Mouse (Mus musculus): Measurements from ENCODE around the gene Lpcat1. TPM values are rescaled to one million over a fixed set of nuclear protein-coding genes. Genes with fewer than 3 reads are reported as not detected.
A peak's percentile ranks its signal among the peaks of the same experiment; 100 is the strongest.

The Lpcat1 gene
- total RNA-seq, 2 experiments from 2014 or later: 12.7 to 26.5 TPM

- ATAC-seq (replicated peaks; ENCODE audit: poor library complexity): peak; percentile 66
Observed at GRCm38 (mm10) chr13:73475058-73475980, 8.3 kb downstream of the Lpcat1 start.

GRCm38 (mm10) chr13:73476259-73476658 lies 9.3 kb downstream of the Lpcat1 start:
- ATAC-seq (replicated peaks; ENCODE audit: poor library complexity): peak; percentile 62

DNA sequence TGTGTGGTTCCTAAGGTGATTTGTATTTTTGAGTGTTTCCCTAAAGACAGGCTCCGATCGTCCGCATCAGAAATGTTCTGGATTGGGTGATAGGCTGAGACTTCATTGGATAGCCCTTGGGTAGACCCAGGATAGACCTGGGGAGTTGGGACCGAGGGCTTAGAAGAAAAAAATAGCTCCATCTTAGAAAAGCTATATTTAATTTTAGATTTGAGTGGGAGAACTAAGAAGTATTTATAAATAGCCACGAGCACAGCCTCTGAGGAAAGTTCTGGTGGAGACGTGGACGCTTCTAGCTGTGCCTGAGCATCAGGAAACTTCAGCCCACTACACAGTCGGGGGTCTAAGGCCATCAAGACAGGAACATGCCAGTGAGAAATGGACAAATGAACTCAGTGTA lies 9.8 kb downstream of the Lpcat1 start:
- ATAC-seq (replicated peaks; ENCODE audit: poor library complexity): no peak

DNA sequence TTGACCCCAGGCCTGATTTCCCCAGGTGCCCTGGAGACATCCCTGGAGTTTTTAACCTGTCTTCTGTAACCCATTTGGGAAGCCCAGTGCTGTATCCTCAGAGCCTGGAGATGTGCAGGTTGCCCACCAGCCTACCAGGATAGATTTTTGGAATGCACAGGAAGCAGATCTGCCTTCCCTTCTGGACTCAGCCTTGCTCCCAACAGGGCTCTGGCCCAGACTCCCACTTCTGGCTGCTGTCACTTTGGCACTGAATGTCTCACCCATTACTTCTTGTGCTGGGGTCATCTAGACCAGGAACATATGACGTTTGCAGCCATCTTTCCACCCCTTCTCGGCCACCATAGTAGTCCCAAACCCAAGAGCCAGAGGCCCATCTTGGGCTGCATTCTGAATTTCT lies 10.8 kb downstream of the Lpcat1 start:
- ATAC-seq (replicated peaks; ENCODE audit: poor library complexity): no peak

- ATAC-seq (replicated peaks; ENCODE audit: poor library complexity): no peak
Observed at GRCm38 (mm10) chr13:73482476-73482875, 15.5 kb downstream of the Lpcat1 start.

DNA sequence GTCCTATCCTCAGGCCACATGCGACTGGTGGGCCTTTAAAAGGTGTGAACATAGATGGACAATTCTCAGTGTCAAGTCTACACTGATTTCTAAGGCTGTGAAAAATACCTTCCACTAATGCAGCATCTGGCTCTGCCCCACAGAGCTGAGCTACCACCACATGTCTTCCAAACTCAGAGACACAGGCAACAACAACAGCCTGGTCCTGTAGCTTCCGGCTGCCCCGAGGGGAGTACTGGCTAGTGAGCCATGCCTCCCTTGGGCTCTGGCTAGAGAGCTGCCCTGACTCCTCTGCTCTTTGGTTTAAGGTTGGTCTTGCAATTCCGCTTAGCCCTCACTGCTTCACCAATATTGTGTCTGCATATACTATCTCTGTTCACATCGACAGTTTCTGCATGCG lies 16.3 kb downstream of the Lpcat1 start:
- ATAC-seq (replicated peaks; ENCODE audit: poor library complexity): no peak

DNA sequence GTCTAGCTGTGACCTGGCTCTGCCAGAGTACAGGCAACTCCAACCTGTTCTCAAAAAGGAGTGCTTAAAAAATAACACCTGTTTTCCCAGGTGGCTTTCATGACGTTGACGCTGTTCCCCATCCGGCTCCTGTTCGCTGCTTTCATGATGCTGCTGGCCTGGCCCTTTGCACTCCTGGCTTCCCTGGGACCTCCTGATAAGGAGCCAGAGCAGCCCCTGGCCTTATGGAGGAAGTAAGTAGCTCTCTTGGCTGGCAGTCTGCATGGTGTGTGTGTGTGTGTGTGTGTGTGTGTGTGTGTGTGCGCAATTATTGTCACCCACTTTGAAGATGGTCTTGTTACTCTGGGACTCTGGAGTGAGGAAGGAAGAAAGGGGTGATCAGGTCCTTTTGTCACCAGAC lies 17.2 kb downstream of the Lpcat1 start:
- ATAC-seq (replicated peaks; ENCODE audit: poor library complexity): peak; percentile 68

DNA sequence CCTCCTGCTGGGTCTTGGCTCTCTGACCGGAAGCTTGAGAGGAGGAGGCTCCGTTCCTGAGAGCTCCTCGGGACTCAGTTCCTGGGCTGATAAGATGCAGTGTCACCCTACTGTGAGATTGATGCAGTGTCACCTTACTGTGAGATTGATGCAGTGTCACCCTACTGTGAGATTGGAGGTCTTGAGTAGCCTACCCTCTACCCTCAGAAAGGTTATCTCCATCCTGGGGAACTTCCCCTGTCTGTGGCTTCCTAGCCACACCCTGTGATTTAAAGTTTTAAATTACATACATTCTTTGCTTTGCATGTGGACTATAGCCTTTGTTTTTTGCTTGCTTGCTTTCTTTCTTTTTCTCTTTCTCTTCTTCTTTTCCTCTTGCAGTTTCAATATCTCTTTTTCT lies 21.1 kb downstream of the Lpcat1 start:
- ATAC-seq (replicated peaks; ENCODE audit: poor library complexity): no peak

GRCm38 (mm10) chr13:73488707-73489106 lies 21.7 kb downstream of the Lpcat1 start:
- ATAC-seq (replicated peaks; ENCODE audit: poor library complexity): peak; percentile 62

GRCm38 (mm10) chr13:73489986-73490385 lies 23.0 kb downstream of the Lpcat1 start:
- peak; percentile 73 for ATAC-seq (replicated peaks; ENCODE audit: poor library complexity)

- ATAC-seq (replicated peaks; ENCODE audit: poor library complexity): peak; percentile 4; the same call in 1 of the 2 replicates
Observed at GRCm38 (mm10) chr13:73490564-73491170, 23.7 kb downstream of the Lpcat1 start.

DNA sequence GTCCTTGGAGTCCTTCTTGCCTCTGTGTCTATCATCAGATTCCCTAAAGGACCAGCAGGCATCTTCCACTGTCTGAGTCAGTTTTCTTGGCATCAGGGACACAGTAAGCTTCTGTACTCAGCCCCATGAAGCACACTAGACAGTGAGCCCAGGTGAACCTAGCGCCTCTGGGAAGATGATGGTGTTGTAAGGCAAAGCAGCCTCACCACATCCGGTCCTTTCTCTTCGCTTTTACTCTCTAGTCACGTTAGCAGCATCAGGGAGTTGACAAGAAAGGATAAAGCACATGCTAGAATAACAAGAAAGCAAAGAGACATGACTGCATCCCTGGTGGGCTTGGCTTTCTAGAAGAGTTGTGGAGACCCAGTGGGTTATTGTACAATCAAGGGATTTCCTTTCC lies 26.2 kb downstream of the Lpcat1 start:
- no peak for ATAC-seq (replicated peaks; ENCODE audit: poor library complexity)

DNA sequence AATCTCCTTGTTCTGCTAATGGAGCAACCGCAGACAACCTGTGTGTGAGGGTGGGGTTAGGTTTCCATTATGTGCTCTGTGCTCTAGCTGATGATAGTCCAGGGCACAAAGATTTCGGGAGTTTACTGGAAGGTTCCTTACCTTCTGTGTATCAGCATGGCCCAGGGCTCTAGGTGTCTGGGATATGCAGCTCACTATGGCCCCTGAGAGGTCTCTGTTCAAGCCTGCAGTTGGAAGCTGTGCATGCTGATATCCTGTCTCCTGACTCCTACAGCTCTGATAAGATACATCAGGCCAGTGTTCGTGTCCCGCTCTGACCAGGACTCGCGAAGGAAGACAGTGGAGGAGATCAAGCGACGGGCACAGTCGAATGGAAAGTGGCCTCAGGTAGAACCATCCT lies 27.5 kb downstream of the Lpcat1 start:
- no peak for ATAC-seq (replicated peaks; ENCODE audit: poor library complexity)

GRCm38 (mm10) chr13:73496137-73496536 lies 29.1 kb downstream of the Lpcat1 start:
- no peak for ATAC-seq (replicated peaks; ENCODE audit: poor library complexity)

DNA sequence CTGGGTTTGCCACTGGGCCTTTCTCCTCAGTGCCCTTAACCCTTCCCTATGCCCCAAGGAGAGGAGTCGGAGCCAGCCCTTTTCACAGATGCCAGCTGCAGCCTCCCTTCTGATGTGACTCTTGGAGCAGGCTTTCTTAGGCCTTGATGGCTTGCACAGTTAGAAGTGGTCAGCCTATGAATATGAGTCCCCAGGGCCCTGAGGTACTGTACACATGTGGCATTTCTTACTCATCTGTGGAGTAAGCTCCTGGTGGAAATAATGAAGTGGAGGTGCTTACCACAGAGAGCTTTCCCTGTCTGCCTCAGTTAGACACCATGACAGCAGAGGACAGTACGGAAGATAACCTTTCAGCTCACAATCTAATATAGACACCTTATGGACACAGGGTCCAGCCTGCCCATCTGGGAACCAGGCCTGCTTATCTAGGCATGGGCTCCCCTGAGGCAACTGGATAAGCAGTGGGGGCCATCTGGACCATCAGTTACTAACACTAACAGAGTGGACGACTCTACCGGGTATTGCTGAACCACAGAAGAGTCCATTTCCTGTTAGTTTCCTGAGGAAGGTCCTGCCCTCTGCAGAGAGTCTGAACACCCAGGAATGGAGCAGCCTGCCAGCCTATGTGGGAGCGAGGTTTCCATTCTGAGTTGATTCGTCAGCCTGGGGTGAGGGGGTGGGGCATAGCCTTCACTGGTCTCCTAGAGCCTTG lies 33.1 kb downstream of the Lpcat1 start:
- peak; percentile 77 for ATAC-seq (replicated peaks; ENCODE audit: poor library complexity)

GRCm38 (mm10) chr13:73502719-73503118 lies 35.7 kb downstream of the Lpcat1 start:
- ATAC-seq (replicated peaks; ENCODE audit: poor library complexity): peak; percentile 41; the same call in 1 of the 2 replicates

- peak; percentile 89 for ATAC-seq (replicated peaks; ENCODE audit: poor library complexity)
Observed at GRCm38 (mm10) chr13:73505686-73506467, 38.9 kb downstream of the Lpcat1 start.

DNA sequence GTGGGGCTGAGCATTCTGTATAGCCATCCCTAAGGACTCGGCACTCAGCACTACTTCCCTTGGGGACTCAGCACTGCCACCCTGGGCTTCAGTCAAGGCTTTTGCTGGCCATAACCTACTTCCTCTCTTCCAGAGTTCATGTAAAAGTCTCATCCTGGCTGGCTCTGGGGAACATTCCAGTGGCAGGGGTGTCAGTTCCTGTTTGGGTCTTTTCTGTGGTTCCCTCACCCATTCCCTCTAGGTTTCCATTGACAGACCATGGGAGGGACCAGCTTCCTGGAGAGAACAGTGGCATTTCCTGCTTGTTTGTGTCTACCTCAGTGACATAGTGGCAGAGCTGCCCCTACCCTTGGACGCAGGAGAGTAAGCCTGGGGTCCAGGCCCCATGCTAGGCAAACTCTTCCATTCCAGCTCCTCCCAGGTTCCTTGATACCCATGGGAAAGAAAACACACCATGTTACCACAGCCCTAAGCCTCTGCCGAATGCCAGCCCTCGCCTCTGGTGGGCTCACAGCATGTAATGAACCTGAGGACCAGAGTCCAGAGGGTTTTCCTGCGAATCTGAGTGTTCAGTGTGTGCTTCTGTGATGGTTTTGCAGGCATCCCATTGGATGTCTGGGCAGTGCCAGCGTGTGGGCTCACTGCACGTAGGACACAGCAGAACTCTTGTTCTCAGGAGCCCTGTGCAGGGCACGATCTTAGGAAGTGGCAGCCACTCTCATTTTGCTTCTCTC lies 42.0 kb downstream of the Lpcat1 start:
- ATAC-seq (replicated peaks; ENCODE audit: poor library complexity): no peak

- ATAC-seq (replicated peaks; ENCODE audit: poor library complexity): no peak
Observed at GRCm38 (mm10) chr13:73509869-73510268, 42.9 kb downstream of the Lpcat1 start.
